Mouse (Mus musculus) hindbrain, embryonic 16.5 days (tissue): ENCODE measurements around the gene Mllt10. TPM values are rescaled to one million over a fixed set of nuclear protein-coding genes. Genes with fewer than 3 reads are reported as not detected.

ENCODE experiments used
- ATAC-seq: fragments of 200-750 bp; cut with Nextera tagmentation; 2 replicates; pipeline ENCODE4 v1.8.0; 2017; ENCODE audit warnings: moderate TSS enrichment, moderate library complexity
- H3K27ac ChIP-seq: fragments of 300-500 bp; sonication (generic); 2 replicates; pipeline ENCODE4 v1.5.1; 2014; ENCODE audit warnings: low read depth, mild to moderate bottlenecking, control low read depth, low read length, moderate library complexity
- H3K27me3 ChIP-seq: fragments of 300-500 bp; sonication (generic); replicated peaks from 2 replicates; pipeline ENCODE4 v1.6.1; 2014; ENCODE audit warnings: low read length; ENCODE audit not compliant: control insufficient read depth, insufficient read depth
- H3K36me3 ChIP-seq: fragments of 300-500 bp; sonication (generic); 2 replicates; pipeline ENCODE4 v1.6.1; 2014; ENCODE audit warnings: mild to moderate bottlenecking, low read length, moderate library complexity, mixed read lengths; ENCODE audit not compliant: control insufficient read depth, insufficient read depth
- H3K4me1 ChIP-seq: fragments of 300-500 bp; sonication (generic); 2 replicates; pipeline ENCODE4 v1.6.1; 2014; ENCODE audit warnings: low read depth, low read length; ENCODE audit not compliant: control insufficient read depth, insufficient read depth
- H3K4me2 ChIP-seq: fragments of 300-500 bp; sonication (generic); 2 replicates; pipeline ENCODE4 v1.6.1; 2014; ENCODE audit warnings: mild to moderate bottlenecking, low read length, control low read depth, moderate library complexity
- H3K4me3 ChIP-seq: fragments of 300-500 bp; sonication (generic); 2 replicates; pipeline ENCODE4 v1.5.1; 2014; ENCODE audit warnings: mild to moderate bottlenecking, low read length, control low read depth, moderate library complexity
- H3K9ac ChIP-seq: fragments of 300-500 bp; sonication (generic); 2 replicates; pipeline ENCODE4 v1.6.1; 2014; ENCODE audit warnings: low read depth, mild to moderate bottlenecking, control low read depth, low read length, moderate library complexity
- H3K9me3 ChIP-seq: fragments of 300-500 bp; sonication (generic); 2 replicates; pipeline ENCODE4 v1.6.1; 2014; ENCODE audit warnings: mild to moderate bottlenecking, low read length, moderate library complexity; ENCODE audit not compliant: control insufficient read depth
- WGBS: fragments of 180-500 bp; shearing (Covaris S2); extraction: QIAGEN DNeasy Blood & Tissue Kit; methylation state at CpG from one replicate; pipeline ENCODE4 v1.1.7; 2014; 5-methylcytosine and 5-hydroxymethylcytosine counted together
- polyA plus RNA-seq: library from polyadenylated mRNA; unstranded; fragments of >200 nt; fragmentation: Nextera tagmentation; extraction: Ambion mirVana; gene quantifications from 2 replicates; pipeline ENCODE4 v1.2.1, GENCODE M21; 2015

The Mllt10 gene
- polyA plus RNA-seq, 1 experiment from 2014 or later, result 42.9 TPM

DNA sequence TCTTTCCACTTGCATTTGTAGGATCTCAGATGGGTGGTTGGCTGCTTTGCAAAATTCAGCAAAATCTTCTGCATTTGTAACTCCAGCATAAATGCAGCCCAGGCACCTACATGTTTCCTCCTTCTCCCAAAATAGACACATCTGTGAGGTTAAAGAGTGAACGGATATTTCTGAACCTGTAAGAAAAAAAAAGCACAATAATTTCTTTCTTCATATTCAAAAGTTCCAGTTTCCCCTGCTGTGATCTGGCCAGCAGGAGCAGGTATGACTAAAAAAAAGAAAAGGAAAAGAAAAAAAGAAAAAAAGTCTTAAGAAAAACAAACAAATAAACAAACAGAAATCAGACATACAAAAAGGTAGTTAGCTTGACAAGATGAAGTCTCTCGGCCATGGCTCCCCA is 5.0 kb upstream of the Mllt10 start:
- no peak overlapping the region; the same call in 1 of the 2 replicates for H3K9ac ChIP-seq
- no peak for ATAC-seq

DNA sequence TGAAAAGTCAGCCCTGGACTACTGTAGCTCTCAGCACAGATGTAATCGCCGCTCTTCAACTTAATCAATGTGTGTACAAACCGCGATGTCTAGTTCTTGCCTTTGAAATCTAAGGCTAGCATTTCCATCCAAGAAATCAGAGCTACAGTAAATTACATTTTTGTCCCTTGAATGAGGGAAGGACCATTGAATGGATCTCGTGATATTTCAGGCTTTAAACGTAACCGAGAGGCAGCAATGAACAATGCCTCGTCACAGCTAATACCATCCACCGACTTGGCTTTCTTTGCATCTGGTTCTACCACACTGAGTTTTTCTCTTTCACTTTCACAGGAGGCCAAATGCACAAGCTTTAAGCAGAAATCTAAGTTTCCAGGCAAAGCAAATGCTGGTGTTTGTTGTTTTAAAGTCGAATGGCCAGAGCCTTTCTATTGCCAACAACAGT is 4.5 kb upstream of the Mllt10 start:
- Histone ChIP-seq H3K36me3 (no peaks in the 10 kb centered on the region), H3K9me3 (no peaks in the 10 kb centered on the region), H3K9ac (peak overlapping the region; percentile 36; the same call in 1 of the 2 replicates), H3K4me2 (peak overlapping the region; percentile 70), H3K27me3 (no peaks in the 10 kb centered on the region), H3K4me3 (peak overlapping the region; percentile 10), H3K4me1 (peaks cover 14% of the 10 kb centered on the region), H3K27ac (peak overlapping the region; percentile 59; the same call in 1 of the 2 replicates)
- no peak for ATAC-seq
- 9% methylated on average over 10 of the region's 10 CpGs for WGBS

More for the DNA sequence above, 5.0 kb upstream of the Mllt10 start:
- Histone ChIP-seq H3K4me2 (peak overlapping the region; percentile 70), H3K27ac (peak overlapping the region; percentile 81), H3K4me3 (no peak overlapping the region; the same call in 1 of the 2 replicates), H3K9me3 (no peaks in the 10 kb centered on the region), H3K27me3 (no peaks in the 10 kb centered on the region), H3K36me3 (no peaks in the 10 kb centered on the region), H3K4me1 (peaks cover 14% of the 10 kb centered on the region)
- WGBS, result 24% methylated on average over 2 of the region's 2 CpGs

DNA sequence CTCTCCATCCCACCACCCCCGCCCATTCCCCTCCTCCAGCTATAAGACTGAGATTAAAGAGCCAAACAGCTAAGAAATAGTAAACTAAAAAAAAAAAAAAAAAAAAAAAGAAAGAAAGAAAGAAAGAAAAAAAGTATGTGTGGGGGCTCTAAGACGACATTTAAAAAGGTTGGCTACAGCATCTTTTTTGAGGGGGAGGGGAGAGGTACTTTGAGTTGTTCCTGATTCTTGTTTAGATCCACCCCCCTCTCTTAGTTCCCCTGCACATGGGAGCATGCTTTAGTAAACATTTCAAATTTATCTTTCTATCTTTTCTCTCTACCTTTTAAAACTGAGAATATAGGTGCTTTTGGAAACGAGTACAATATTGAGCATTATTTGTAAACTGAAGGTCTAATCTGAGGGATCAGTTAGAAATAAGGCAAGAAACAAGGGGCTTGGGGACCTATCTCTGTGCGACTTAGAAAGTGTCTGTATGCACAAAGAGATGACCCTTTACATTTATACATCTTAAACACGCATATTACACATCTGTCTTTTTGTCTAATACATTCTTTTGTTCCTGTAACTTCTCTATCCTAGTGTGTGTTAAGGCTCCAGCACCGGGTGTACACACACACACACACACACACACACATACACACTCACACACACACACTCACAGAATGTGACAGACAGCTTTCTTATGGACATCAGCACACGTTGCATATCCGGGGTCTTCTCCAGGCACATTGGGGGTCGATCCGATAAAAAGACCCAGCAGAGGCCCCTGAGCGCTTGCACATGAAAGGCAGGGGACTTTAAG is 3.8 kb upstream of the Mllt10 start:
- Histone ChIP-seq H3K27me3 (no peaks in the 10 kb centered on the region), H3K9ac (no peak overlapping the region), H3K4me3 (no peak overlapping the region), H3K4me2 (peak overlapping the region; percentile 70), H3K36me3 (no peaks in the 10 kb centered on the region), H3K4me1 (peaks cover 14% of the 10 kb centered on the region), H3K9me3 (no peaks in the 10 kb centered on the region), H3K27ac (peak overlapping the region; percentile 59; the same call in 1 of the 2 replicates)
- 21% methylated on average over 11 of the region's 11 CpGs for WGBS
- no peak for ATAC-seq

DNA sequence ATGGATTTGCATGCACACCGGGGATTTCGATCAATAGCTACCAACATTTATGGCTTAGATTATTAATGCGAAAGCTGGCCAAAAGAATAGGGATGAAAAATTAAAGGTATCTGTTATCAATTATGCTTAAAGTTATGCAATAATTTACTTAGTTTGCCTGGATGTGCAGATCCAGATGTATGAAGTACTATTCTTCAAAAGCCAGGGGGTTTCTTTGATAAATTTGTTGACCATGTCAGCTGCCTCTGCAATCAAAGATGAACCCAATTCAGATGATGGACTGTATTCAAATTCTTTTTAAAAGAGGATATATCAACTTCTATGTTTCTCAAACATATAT is 3.2 kb upstream of the Mllt10 start:
- Histone ChIP-seq H3K9ac (no peak overlapping the region), H3K27me3 (no peaks in the 10 kb centered on the region), H3K4me2 (0 out of 2 replicates have a peak overlapping the region, but pooled peaks have one; percentile 14), H3K4me3 (no peak overlapping the region), H3K27ac (no peak overlapping the region), H3K36me3 (no peaks in the 10 kb centered on the region), H3K4me1 (peaks cover 14% of the 10 kb centered on the region), H3K9me3 (no peaks in the 10 kb centered on the region)
- 40% methylated on average over 3 of the region's 3 CpGs for WGBS
- no peak for ATAC-seq

- WGBS, result 42% methylated on average over 3 of the region's 3 CpGs
- Histone ChIP-seq H3K9ac (no peak overlapping the region), H3K9me3 (no peaks in the 10 kb centered on the region), H3K4me3 (no peak overlapping the region), H3K4me1 (peaks cover 14% of the 10 kb centered on the region), H3K27ac (no peak overlapping the region), H3K27me3 (no peaks in the 10 kb centered on the region), H3K4me2 (no peak overlapping the region), H3K36me3 (no peaks in the 10 kb centered on the region)
- ATAC-seq, result no peak
Measured at GRCm38 (mm10) chr2:18052581-18052980, 2.5 kb upstream of the Mllt10 start.

- ATAC-seq, result no peak
- 42% methylated on average over 1 of the region's 1 CpGs for WGBS
- H3K36me3 ChIP-seq, result no peaks in the 10 kb centered on the region
- H3K4me2 ChIP-seq, result no peak overlapping the region
- no peak overlapping the region for H3K9ac ChIP-seq
- H3K9me3 ChIP-seq, result no peaks in the 10 kb centered on the region
- no peaks in the 10 kb centered on the region for H3K27me3 ChIP-seq
- peaks cover 16% of the 10 kb centered on the region for H3K4me1 ChIP-seq
- H3K4me3 ChIP-seq, result no peak overlapping the region
- H3K27ac ChIP-seq, result no peak overlapping the region
Measured at GRCm38 (mm10) chr2:18053243-18053950, 1.6 kb upstream of the Mllt10 start.

DNA sequence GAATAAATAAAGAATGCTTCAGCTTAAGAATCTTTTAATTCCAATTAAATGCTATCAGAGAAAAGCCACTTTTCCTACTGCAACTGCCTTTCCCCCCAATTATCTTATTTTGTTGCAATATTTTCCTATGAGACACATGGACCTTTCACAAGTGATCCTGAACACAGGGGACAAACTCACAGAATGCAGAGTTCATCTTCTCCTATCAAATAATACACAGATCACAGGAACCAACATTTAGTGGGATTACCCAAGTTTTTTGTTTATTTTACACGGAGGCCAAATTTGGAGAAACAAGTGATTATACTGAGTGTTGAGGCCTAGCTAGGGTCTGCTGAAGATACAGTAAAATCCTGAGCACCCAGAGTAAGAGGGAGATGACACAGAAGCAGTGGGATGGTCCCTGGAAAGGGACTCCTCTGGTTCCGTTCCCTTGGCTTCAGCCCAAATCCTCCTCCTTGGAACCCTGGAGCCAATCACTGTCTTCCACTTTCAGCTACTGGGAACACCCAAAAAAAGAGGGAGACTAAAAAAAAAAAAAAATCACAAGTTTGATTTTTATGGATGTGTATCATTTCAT is 996 bp upstream of the Mllt10 start:
- Histone ChIP-seq H3K9ac (no peak overlapping the region), H3K27ac (0 out of 2 replicates have a peak overlapping the region, but pooled peaks have one; percentile 48), H3K27me3 (no peaks in the 10 kb centered on the region), H3K4me1 (peaks cover 18% of the 10 kb centered on the region), H3K4me2 (no peak overlapping the region), H3K9me3 (no peaks in the 10 kb centered on the region), H3K36me3 (no peaks in the 10 kb centered on the region), H3K4me3 (no peak overlapping the region)
- no peak for ATAC-seq
- 46% methylated on average over 2 of the region's 2 CpGs for WGBS

DNA sequence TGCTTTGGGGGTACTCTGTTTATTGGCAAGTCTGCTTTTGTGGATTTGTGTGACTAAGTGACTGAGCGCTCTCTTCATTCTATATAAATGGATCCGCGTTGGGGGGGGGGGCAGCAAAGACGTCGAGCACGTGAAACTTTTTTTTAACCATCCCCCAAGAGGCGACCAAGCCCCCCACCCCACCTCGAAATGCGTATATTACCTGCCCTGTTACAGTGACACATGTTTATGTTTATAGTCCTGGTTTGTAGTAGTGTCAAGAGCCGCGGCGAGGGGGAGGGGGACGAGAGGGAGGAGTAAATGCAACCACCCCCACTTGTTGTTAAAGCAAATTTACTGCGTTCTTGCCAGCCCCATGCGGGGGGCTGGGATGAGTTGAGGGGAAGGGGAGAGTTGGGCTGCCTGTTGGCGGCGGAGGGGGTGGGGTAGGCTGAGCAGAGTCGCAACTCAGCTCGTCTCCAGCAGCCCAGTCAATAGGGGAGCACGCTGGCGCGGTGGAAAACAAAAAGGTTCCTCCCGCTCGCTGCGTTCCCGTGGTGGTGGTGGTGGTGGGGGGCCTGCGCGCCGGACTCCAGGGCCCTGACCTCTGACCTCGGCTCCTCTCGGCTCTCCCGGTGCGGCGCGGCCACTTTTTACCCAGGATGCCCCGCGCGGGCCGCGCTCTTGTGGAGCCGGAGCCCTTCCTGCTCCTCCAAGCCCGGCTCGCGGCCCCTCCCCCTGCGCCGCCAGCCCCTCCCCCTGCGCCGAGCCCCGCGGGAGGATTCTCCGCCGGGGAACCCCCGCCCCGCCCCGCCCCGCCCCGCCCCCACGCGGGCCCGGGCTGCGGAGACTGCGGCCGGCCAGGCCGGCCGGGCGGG is 1.1 kb downstream of the Mllt10 start:
- H3K9me3 ChIP-seq, result no peaks in the 10 kb centered on the region
- ATAC-seq, result peak; percentile 94
- 1% methylated on average over 39 of the region's 66 CpGs for WGBS
- peak overlapping the region; percentile 94 for H3K27ac ChIP-seq
- peak overlapping the region; percentile 73 for H3K9ac ChIP-seq
- H3K4me2 ChIP-seq, result peak overlapping the region; percentile 81
- no peaks in the 10 kb centered on the region for H3K27me3 ChIP-seq
- peak overlapping the region; percentile 70 for H3K4me3 ChIP-seq
- H3K36me3 ChIP-seq, result no peaks in the 10 kb centered on the region
- H3K4me1 ChIP-seq, result peaks cover 7% of the 10 kb centered on the region
